Mouse (Mus musculus): ENCODE results near the gene Ak4. TPM values are rescaled to one million over a fixed set of nuclear protein-coding genes. Genes with fewer than 3 reads are reported as not detected.

Gene Ak4
- total RNA-seq, 2 experiments from 2014 or later = 12.6 to 14.4 TPM

DNA sequence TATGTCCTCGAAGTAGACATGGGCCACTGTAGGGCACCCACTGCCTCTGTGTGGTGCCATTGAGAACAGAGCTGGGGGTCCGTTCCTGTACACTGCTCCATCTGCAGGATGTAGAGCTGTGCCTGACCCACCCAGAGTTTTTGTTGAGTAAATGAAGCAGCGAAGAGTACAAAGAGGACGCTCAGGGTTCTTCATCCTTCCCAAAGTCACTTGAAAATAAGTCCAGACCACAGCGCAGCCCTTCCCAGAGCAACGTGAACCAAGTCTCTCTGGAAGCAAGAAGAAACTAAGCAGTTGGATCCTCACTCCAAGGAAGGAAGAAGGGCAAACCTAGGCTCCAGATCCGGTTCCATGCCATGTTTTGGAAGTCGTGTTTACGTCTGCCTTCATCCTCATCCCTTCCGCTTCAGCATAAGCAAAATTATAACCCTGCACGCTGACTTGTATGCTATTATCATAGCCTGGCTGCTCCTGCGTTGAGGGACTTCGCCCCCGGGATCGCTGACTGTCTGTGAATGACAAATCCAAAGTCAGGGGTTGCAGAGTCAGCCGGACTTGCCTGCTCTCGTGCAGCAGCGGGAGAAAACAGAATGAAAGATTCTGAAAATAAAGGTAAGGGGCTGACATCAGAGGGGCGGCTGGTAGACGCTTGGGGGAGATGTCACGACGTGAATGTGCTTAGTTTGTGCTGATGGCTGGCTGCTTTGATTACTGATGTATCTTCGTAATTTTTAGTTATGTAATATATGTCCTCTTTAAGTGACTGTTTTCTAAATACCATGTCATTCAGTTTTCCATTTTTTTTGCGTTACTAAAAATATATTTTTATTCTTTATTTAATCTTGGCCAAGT, 88.7 kb downstream of the Ak4 start:
- DNase-seq = peak; percentile 23 to 28
- intact Hi-C loops (cut with DNase I) = no loop called here

DNA sequence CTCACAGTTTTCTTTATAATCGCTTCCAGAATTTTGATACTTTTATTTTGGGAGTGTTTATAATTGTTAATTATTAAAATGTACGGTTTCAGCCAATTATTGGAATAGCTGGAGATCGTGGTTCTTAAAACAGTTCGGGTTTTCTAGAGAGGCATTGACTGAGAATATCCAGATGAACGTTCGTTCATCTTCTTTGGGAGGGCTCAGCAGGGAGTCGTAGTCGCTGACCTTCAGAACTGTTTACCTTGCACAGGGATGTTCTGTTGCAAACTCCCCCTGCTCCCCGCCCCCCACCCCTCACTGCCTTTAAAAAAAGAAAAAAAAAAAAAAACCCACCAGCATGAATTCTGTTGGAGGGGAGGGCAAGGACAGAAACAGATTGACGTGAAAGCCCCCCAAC, 89.4 kb downstream of the Ak4 start:
- DNase-seq = no peak
- intact Hi-C loops (cut with DNase I) = no loop called here

DNA sequence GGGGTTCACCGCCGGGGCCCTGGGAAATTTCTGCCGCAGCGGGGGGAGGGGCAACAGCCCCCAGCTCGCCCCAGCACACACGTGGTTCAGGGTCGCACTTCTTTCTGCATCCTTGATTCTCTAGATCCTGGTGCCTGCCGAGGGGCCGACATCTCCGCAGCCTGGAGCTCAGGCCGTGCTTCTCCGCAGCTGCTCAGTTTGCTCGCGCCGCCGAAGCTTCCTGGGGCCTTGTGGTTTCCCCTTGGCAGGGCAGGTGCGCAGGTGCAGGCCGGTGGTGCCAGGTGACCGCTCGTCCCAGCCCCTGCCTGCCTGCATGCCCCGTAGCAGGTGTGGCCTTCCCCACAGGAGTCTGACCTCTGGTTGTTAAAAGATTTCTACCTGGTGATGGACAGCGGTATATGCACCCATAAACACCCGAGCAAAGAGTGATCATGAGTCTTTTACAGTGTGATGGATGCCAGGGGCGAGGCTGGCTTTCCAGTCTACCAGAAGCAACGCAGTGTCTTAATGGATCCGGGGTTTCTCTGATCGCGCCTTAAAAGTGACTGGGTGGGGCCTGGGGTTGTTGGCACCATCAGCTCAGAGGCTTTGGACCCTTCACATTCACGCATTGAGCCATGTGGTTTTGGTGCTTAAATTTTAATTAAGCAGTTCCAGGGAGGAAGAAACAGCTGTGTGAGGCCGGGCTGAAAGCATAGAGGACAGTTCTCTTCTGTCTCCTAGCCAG, 89.9 kb downstream of the Ak4 start:
- peak in 1 of 2 experiments; percentile 2 for DNase-seq
- intact Hi-C loops (cut with DNase I) = no loop called here

DNA sequence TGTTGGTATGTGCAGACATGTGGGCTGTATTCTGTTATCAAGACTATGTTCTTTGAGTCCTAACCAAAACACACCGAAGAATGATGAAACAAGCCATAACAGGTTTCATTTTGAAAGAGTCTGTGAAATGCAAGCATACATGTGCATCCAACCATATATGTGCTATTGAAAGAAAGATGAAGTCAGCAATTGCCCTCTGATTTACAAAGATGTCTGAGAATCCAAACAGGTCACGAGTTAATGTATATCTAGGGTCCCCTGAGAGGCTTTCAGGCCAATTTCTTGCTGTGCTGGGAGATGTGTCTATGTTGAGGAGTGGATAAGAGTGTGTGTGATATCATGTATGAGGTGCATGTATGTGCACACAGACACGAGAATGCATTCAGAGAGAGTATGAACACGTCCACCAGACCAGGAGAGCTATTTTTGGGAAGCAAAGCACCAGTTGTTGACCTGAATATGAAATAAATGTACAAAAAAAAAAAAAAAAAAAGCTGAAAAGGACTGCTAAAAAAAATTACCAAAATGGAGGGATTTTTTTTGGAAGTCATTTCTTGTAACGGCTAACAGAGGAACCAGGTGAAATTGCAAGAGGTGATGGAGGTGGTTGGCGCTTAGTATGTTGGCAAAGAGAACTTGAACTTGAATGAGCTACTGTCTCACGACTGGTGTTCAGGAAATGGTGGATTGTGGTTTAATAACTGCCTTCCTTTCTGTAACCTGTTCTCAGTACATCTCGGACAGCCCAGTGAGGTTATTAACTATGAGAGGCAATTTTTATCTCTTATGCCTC, 91.2 kb downstream of the Ak4 start:
- DNase-seq = no peak
- intact Hi-C loops (cut with DNase I) = no loop called here

DNA sequence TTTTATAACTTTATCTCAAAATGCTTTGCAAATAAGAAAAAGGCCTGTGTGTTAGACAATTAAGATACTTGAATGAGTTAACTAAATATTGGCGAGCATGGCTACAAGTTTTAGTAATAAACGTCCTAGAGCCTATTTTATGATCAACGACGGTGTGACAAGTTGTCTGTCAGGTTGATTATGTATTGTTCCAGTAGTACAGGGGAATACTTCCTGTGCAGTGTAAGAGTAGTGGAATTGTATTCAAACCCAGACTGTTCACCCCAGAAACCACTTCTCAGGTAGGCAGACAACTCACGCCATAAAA, 91.8 kb downstream of the Ak4 start:
- intact Hi-C loops (cut with DNase I) = no loop called here
- DNase-seq = no peak

DNA sequence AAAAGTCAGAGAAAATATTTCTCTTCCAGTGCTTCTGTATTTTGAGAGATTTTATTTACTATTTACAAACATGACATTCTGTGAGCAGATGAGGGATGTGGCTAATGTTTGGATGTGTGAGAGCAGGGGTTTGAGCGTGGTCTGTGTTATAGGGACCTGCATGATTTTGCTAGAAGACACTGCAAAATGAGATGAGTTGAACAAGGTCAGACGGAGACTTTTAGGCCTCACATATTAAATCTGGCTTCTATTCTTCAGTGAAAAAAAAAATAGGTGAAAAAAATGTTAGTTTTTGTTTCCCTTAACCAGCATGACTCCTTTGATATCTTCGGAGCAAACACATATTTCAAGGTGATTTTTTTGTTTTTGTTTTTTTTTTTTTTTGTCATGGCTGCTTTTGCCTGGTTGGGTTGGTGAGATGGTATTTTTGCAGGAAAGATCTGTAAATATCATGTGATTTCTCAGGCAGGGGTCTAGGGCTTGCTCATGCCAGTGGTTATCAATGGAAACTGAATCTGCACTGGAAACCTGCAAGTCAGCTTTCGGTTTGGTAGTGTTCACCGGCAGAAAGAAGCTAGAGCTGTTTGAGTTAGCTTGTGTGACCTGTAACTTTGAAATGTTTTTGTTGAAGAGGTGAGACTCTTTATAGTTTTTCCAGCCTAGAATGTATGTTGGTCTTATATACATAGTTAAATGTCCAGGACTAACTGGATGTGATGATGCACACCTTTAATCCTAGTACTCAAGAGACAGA, 92.9 kb downstream of the Ak4 start:
- no peak for DNase-seq
- intact Hi-C loops (cut with DNase I) = no loop called here

DNA sequence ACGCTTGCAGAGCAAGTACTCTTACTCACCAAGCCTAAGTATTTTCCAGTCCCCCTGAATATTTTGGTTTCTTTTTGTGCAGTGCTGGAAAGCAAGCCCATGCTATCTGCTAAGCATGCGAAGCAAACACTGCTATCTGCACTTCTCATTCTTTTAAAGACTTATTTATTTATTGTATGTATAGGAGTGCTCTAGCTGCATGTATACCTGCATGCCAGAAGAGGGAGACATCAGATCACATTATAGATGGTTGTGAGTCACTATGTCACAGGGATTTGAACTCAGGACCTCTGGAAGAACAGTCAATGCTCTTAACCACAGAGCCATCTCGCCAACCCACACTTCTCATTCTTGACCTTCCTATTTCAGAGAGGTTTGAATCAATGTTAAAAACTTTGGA, 94.2 kb downstream of the Ak4 start:
- intact Hi-C loops (cut with DNase I) = no loop called here
- DNase-seq = no peak

DNA sequence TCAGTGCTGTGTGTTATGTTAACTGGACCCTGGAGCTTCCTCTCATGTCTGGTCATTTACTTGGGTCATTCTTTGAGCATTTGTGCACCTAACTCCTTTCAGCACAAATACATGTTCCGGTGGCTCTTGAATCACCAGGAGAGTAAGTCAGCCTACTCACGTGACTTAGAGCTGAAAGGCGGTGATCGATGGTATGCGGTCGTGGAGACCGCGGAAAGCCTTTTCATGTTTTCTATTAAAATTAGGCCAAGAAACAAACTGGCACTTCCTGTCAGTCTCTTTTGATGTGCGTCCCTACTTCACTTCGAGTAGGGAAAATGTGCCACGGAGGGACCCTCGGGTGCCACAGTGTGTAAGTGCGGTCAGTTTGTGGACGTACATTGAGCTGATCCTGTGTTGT, 96.8 kb downstream of the Ak4 start:
- intact Hi-C loops (cut with DNase I) = no loop called here
- DNase-seq = no peak

Other genes with a start within 250 kb of the Ak4 start
- gene Jak1, start 154.0 kb upstream of the Ak4 start, total RNA-seq (2021) = 10 to 100 TPM; 74.9 to 79.6 TPM
- 1 to 10 TPM; 1.1 to 1.4 TPM for gene Dnajc6, start 77.4 kb downstream of the Ak4 start, total RNA-seq (2021)
- gene Leprot, start 228.4 kb downstream of the Ak4 start, total RNA-seq (2021) = 10 to 100 TPM; 31.5 to 33.1 TPM